Mouse (Mus musculus): ENCODE data around the gene Tpsab1. TPM values are rescaled to one million over a fixed set of nuclear protein-coding genes. Genes with fewer than 3 reads are reported as not detected.

Tpsab1 gene
- polyA plus RNA-seq, 1 experiment from 2014 or later, result not detected

DNA sequence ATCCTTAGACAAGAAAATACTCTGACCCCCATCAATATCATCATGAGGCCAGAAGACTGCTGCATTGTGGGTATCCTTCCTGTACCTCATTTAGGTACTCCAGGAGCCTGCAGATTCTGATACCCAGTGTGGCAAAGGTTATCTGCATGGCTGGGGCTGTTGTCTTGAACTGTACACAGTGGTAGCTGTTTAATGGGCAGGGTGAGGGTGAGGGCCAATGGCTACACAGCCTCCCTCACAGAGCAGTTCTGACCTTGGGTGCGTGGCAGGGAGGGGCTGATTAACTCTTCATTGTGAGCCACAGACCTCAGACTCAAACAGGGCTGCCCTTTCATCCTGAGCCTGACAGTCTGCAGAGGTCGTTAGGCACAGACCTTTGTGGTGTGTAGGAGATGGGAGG, 22.4 kb downstream of the Tpsab1 start:
- Histone ChIP-seq H3K4me3 (no peak overlapping the region), H3K36me3 (replicated peaks) (no peaks in the 10 kb centered on the region), H3K9ac (no peak overlapping the region), H3K4me1 (no peaks in the 10 kb centered on the region), H3K4me2 (no peak overlapping the region), H3K27me3 (replicated peaks) (no peaks in the 10 kb centered on the region), H3K9me3 (no peaks in the 10 kb centered on the region), H3K27ac (no peak overlapping the region)
- ATAC-seq (replicated peaks), result no peak
- 18% methylated on average over 2 of the region's 2 CpGs for WGBS

DNA sequence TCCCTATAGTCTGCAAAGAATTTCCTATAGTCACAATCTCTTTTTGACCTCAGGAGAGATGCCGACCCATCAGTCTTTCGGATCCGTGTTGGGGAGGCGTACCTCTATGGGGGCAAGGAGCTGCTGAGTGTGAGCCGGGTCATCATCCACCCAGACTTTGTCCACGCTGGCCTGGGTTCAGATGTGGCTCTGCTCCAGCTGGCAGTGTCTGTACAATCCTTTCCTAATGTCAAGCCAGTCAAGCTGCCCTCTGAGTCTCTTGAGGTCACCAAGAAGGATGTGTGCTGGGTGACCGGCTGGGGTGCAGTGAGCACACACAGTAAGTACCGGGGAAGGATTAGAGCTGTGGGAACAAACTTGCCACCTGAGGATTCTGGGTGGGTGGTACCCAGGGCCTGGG, 24.5 kb downstream of the Tpsab1 start:
- H3K4me2 ChIP-seq, result no peak overlapping the region
- no peaks in the 10 kb centered on the region for H3K9me3 ChIP-seq
- no peak overlapping the region for H3K9ac ChIP-seq
- H3K27me3 ChIP-seq (replicated peaks), result no peaks in the 10 kb centered on the region
- H3K36me3 ChIP-seq (replicated peaks), result no peaks in the 10 kb centered on the region
- no peaks in the 10 kb centered on the region for H3K4me1 ChIP-seq
- WGBS, result 88% methylated on average over 8 of the region's 8 CpGs
- ATAC-seq (replicated peaks), result no peak
- H3K27ac ChIP-seq, result no peak overlapping the region
- H3K4me3 ChIP-seq, result no peak overlapping the region

DNA sequence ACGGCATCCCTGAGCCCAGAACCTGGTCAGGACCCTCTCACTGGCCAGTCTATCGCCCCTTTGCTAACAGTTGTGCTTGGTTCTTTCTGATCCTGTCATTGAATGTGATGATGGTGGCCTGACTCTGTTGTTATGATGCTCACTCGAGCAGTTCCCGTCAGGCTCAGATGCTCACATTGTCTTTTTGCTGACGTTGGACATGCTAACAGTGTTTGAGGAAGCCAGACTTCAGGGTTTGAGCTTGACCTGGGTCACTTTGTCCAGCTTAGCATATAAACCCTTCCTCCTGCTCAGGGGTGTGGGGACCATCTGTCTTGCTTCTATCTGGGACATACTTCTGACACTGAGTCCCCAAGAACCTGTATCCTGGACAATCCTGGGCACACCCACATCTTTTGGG, 27.0 kb downstream of the Tpsab1 start, which contains the start of gene Prss29:
Gene Prss29 (plus strand): TSS at position 301 of the 400 bp plus-strand sequence.
- 80% methylated on average over 5 of the region's 5 CpGs for WGBS
- no peak within 1 kb of the TSS for H3K4me3 ChIP-seq
- H3K9me3 ChIP-seq, result no peaks in the 10 kb centered on the region
- H3K36me3 ChIP-seq (replicated peaks), result no peaks in the 10 kb centered on the region
- no peak within 1 kb of the TSS for H3K4me2 ChIP-seq
- H3K27me3 ChIP-seq (replicated peaks), result no peaks in the 10 kb centered on the region
- no peaks in the 10 kb centered on the region for H3K4me1 ChIP-seq
- no peak within 1 kb of the TSS for H3K9ac ChIP-seq
- H3K27ac ChIP-seq, result no peak within 1 kb of the TSS
- ATAC-seq (replicated peaks), result no peak

DNA sequence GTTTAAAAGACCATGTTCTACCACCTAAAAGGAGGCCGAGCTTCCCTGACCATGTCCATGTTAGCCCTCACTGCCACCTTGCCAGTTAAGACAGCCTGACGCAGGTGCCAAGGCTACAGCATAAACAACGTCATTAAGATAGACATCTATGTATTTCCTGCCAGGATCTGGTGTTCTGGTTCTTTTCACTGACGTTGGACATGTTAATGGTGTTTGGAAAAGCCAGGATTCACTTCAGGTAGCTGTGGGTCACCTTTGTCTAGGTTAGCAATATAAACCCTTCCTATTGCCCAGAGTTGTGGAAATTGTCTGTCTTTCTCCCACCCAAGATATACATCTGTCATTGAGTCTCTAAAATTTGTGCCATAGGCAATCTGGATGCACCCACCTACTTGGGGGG, 37.0 kb downstream of the Tpsab1 start, which contains the start of gene Prss28:
Gene Prss28 (plus strand): TSS at position 301 of the 400 bp plus-strand sequence.
- Histone ChIP-seq H3K27me3 (replicated peaks) (no peaks in the 10 kb centered on the region), H3K4me3 (no peak within 1 kb of the TSS), H3K9me3 (no peaks in the 10 kb centered on the region), H3K4me2 (no peak within 1 kb of the TSS), H3K4me1 (no peaks in the 10 kb centered on the region), H3K36me3 (replicated peaks) (no peaks in the 10 kb centered on the region), H3K9ac (no peak within 1 kb of the TSS), H3K27ac (no peak within 1 kb of the TSS)
- WGBS, result 80% methylated on average over 4 of the region's 4 CpGs
- no peak for ATAC-seq (replicated peaks)

DNA sequence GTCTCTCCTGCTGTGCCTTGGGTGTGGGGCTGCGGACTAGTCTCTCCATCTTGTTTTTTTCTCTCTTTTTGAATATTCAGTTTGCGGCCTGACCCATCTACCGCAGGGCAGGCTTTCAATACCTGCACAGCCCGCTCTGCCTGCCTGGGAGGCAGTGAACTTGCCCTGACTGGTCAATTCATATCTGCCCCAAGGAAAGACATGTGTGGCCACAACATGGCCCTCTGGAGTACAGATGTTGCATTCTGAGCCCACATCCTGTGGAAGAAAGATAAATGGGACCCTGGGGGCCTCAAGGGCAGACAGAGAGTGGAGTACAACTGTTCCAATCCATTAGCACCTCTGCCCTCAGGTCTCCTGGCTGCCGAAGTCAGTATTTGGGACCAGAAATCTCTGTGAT, 47.3 kb downstream of the Tpsab1 start, which contains the start of gene Prss34:
Gene Prss34 (plus strand): TSS at position 301 of the 400 bp plus-strand sequence.
- no peaks in the 10 kb centered on the region for H3K27me3 ChIP-seq (replicated peaks)
- no peak within 1 kb of the TSS for H3K4me2 ChIP-seq
- H3K9ac ChIP-seq, result no peak within 1 kb of the TSS
- H3K27ac ChIP-seq, result no peak within 1 kb of the TSS
- no peak for ATAC-seq (replicated peaks)
- H3K4me3 ChIP-seq, result no peak within 1 kb of the TSS
- no peaks in the 10 kb centered on the region for H3K36me3 ChIP-seq (replicated peaks)
- 95% methylated on average over 5 of the region's 5 CpGs for WGBS
- no peaks in the 10 kb centered on the region for H3K4me1 ChIP-seq
- H3K9me3 ChIP-seq, result no peaks in the 10 kb centered on the region

DNA sequence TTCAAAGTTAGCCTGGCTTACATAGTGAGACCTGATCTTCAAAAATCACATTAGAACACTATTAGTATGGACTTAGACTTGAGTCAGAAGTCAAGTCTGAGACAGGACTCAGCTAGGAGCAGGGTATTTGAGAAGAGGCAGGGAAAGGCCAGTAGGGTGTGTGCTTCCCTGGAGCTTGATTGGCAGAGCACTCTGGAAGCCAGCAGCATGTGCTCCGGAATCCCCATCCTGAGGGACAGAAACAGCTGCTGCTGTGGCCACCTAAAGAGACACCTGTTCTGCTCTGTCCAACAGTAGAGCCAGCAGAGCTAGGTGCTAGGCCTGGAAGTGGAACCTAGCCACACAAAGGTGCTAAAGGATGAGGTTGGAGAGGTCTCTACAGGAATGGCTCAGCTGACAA, 51.3 kb downstream of the Tpsab1 start:
- ATAC-seq (replicated peaks), result no peak
- H3K9ac ChIP-seq, result no peak overlapping the region
- no peaks in the 10 kb centered on the region for H3K36me3 ChIP-seq (replicated peaks)
- no peaks in the 10 kb centered on the region for H3K4me1 ChIP-seq
- H3K4me3 ChIP-seq, result no peak overlapping the region
- no peaks in the 10 kb centered on the region for H3K27me3 ChIP-seq (replicated peaks)
- no peak overlapping the region for H3K4me2 ChIP-seq
- no peaks in the 10 kb centered on the region for H3K9me3 ChIP-seq
- no peak overlapping the region for H3K27ac ChIP-seq
- 54% methylated on average over 1 of the region's 1 CpGs for WGBS

DNA sequence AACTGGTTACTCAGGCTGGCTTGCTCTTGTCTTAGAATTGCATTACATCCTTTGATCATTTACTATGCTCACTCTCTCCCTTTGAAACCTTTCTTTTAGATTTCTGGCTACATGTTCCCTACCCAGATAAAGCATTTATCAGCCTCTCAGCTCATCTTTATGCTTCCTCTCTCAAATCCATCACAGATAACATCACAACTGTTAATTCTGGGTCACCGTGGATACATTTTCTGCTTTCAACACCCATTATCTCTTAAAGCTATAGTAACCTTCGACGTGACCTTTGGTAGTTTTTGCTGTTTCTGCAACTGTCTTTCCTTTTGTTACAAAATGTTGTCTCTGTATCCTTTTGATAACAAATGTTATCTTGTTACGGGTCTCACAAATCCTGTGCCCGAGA, 51.9 kb downstream of the Tpsab1 start:
- H3K4me3 ChIP-seq, result no peak overlapping the region
- H3K9ac ChIP-seq, result no peak overlapping the region
- no peaks in the 10 kb centered on the region for H3K27me3 ChIP-seq (replicated peaks)
- no peaks in the 10 kb centered on the region for H3K36me3 ChIP-seq (replicated peaks)
- ATAC-seq (replicated peaks), result no peak
- H3K4me1 ChIP-seq, result no peaks in the 10 kb centered on the region
- H3K9me3 ChIP-seq, result no peaks in the 10 kb centered on the region
- no peak overlapping the region for H3K4me2 ChIP-seq
- H3K27ac ChIP-seq, result no peak overlapping the region
- 84% methylated on average over 5 of the region's 5 CpGs for WGBS

Other genes starting within 250 kb of the Tpsab1 start
- 57.8 and 67.0 TPM in 2 replicates for gene Telo2, start 229.6 kb downstream of the Tpsab1 start, polyA plus RNA-seq (2015; fragmentation: Nextera tagmentation; extraction: Ambion mirVana)
- gene Ptx4, start 224.8 kb downstream of the Tpsab1 start, polyA plus RNA-seq (2015; fragmentation: Nextera tagmentation; extraction: Ambion mirVana), result not detected in 2 replicates
- 35.0 and 36.3 TPM in 2 replicates for gene Clcn7, start 212.2 kb downstream of the Tpsab1 start, polyA plus RNA-seq (2015; fragmentation: Nextera tagmentation; extraction: Ambion mirVana)
- gene Ccdc154, start 183.1 kb downstream of the Tpsab1 start, polyA plus RNA-seq (2015; fragmentation: Nextera tagmentation; extraction: Ambion mirVana), result not detected in 2 replicates
- gene Gm38655, start 170.1 kb downstream of the Tpsab1 start, polyA plus RNA-seq (2015; fragmentation: Nextera tagmentation; extraction: Ambion mirVana), result not detected in 2 replicates
- 34.4 and 35.7 TPM in 2 replicates for gene BC003965, start 161.0 kb downstream of the Tpsab1 start, polyA plus RNA-seq (2015; fragmentation: Nextera tagmentation; extraction: Ambion mirVana)
- 17.1 TPM in 2 replicates for gene Unkl, start 157.2 kb downstream of the Tpsab1 start, polyA plus RNA-seq (2015; fragmentation: Nextera tagmentation; extraction: Ambion mirVana)
- gene Gnptg, start 105.4 kb downstream of the Tpsab1 start, polyA plus RNA-seq (2015; fragmentation: Nextera tagmentation; extraction: Ambion mirVana), result 96.0 and 108 TPM in 2 replicates
- gene Tsr3, start 105.4 kb downstream of the Tpsab1 start, polyA plus RNA-seq (2015; fragmentation: Nextera tagmentation; extraction: Ambion mirVana), result 62.7 and 62.9 TPM in 2 replicates
- 26.8 and 30.3 TPM in 2 replicates for gene Baiap3, start 89.2 kb downstream of the Tpsab1 start, polyA plus RNA-seq (2015; fragmentation: Nextera tagmentation; extraction: Ambion mirVana)
- 503 and 512 TPM in 2 replicates for gene Ube2i, start 70.9 kb downstream of the Tpsab1 start, polyA plus RNA-seq (2015; fragmentation: Nextera tagmentation; extraction: Ambion mirVana)
- gene Prss34, start 47.2 kb downstream of the Tpsab1 start, polyA plus RNA-seq (2015; fragmentation: Nextera tagmentation; extraction: Ambion mirVana), result 0.23 TPM in 1 of 2 replicates, not detected in the other
- not detected in 2 replicates for gene Prss28, start 36.9 kb downstream of the Tpsab1 start, polyA plus RNA-seq (2015; fragmentation: Nextera tagmentation; extraction: Ambion mirVana)
- gene Prss29, start 26.9 kb downstream of the Tpsab1 start, polyA plus RNA-seq (2015; fragmentation: Nextera tagmentation; extraction: Ambion mirVana), result not detected in 2 replicates
- gene Tpsb2, start 20.7 kb upstream of the Tpsab1 start, polyA plus RNA-seq (2015; fragmentation: Nextera tagmentation; extraction: Ambion mirVana), result 0.15 and 0.70 TPM in 2 replicates
- gene Tpsg1, start 23.7 kb upstream of the Tpsab1 start, polyA plus RNA-seq (2015; fragmentation: Nextera tagmentation; extraction: Ambion mirVana), result 0.79 and 0.93 TPM in 2 replicates
- gene Cacna1h, start 88.2 kb upstream of the Tpsab1 start, polyA plus RNA-seq (2015; fragmentation: Nextera tagmentation; extraction: Ambion mirVana), result 14.2 and 15.7 TPM in 2 replicates
- gene Tekt4, start 109.1 kb upstream of the Tpsab1 start, polyA plus RNA-seq (2015; fragmentation: Nextera tagmentation; extraction: Ambion mirVana), result 1.2 TPM in 2 replicates
- gene Sstr5, start 151.7 kb upstream of the Tpsab1 start, polyA plus RNA-seq (2015; fragmentation: Nextera tagmentation; extraction: Ambion mirVana), result 0.32 and 0.98 TPM in 2 replicates
- gene Sox8, start 225.1 kb upstream of the Tpsab1 start, polyA plus RNA-seq (2015; fragmentation: Nextera tagmentation; extraction: Ambion mirVana), result 10.7 and 15.2 TPM in 2 replicates
- gene Lmf1, start 233.5 kb upstream of the Tpsab1 start, polyA plus RNA-seq (2015; fragmentation: Nextera tagmentation; extraction: Ambion mirVana), result 23.2 and 24.9 TPM in 2 replicates